Mouse (Mus musculus): ENCODE measurements at regions not wholly inside any gene's neighbourhood (a gene's known extent, or its start where the extent isn't known, plus 50 kb on each side); places are given as distances from the start of the nearest gene placed in this dataset.

DNA sequence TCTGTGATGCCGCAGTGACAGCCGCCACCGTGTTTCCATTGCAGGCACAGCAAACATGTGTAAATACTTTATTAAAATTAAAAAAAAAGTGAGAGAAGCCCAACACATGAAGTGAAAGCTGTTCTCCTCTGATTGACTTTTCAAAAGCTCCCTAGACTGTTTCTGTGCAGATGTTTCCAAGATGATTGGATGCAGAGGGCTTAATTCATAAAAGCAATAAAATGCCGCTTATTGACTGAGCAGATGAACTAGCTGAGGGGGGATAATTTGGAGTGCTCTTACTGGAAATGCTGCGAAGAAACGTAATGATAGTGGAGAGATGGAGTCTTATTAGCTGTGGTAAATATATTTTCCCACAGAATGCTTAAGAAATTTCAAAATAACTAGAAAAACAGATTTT is 170.4 kb downstream of the Rnf144a start:
- Histone ChIP-seq H3K4me2 (peak overlapping the region; percentile 26; the same call in 1 of the 2 replicates), H3K27me3 (replicated peaks) (no peaks in the 10 kb centered on the region), H3K27ac (replicated peaks) (0 out of 2 replicates have a peak overlapping the region, but pooled peaks have one; percentile 23), H3K36me3 (no peaks in the 10 kb centered on the region), H3K4me1 (peaks cover 7% of the 10 kb centered on the region; the same call in 1 of the 2 replicates), H3K9ac (replicated peaks) (no peak overlapping the region), H3K9me3 (replicated peaks) (no peaks in the 10 kb centered on the region), H3K4me3 (replicated peaks) (no peak overlapping the region)
- peak; percentile 53; the same call in 1 of the 2 replicates for ATAC-seq (ENCODE audit: low FRiP score)
- 51% methylated on average over 6 of the region's 6 CpGs for WGBS

GRCm38 (mm10) chr12:26227557-26228020 is 187.5 kb downstream of the Rnf144a start:
- H3K27ac ChIP-seq (replicated peaks) = no peak overlapping the region; the same call in 1 of the 2 replicates
- no peaks in the 10 kb centered on the region for H3K9me3 ChIP-seq (replicated peaks)
- H3K36me3 ChIP-seq = no peaks in the 10 kb centered on the region
- ATAC-seq (ENCODE audit: low FRiP score) = 0 out of 2 replicates have a peak, but pooled peaks have one; percentile 28
- no peak overlapping the region for H3K9ac ChIP-seq (replicated peaks)
- no peak overlapping the region for H3K4me2 ChIP-seq
- H3K4me1 ChIP-seq = peaks cover 7% of the 10 kb centered on the region; the same call in 1 of the 2 replicates
- no peak overlapping the region for H3K4me3 ChIP-seq (replicated peaks)
- H3K27me3 ChIP-seq (replicated peaks) = no peaks in the 10 kb centered on the region
- 38% methylated on average over 15 of the region's 15 CpGs for WGBS

DNA sequence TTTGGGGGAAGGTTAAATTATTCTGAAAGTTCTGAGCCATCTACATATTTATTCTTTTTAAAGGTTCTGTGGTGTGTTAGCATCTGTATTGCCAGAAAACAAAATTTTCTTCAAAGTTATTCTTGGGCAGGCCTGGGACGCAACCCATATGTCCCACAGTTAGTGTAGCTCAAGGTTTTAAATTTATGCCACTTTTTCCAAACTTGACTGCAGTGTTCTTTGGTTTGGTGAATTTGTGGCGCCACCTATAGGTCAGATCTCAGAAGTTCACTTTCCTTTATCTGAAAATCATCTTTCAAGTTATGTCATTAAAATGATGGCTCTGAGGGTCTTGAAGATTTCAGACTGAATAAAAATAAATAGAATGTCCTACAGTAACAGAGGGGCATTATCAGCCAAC is 188.7 kb downstream of the Rnf144a start:
- no peaks in the 10 kb centered on the region for H3K36me3 ChIP-seq
- H3K4me2 ChIP-seq = no peak overlapping the region
- 9% methylated on average over 2 of the region's 2 CpGs for WGBS
- H3K4me3 ChIP-seq (replicated peaks) = no peak overlapping the region
- peaks cover 7% of the 10 kb centered on the region; the same call in 1 of the 2 replicates for H3K4me1 ChIP-seq
- H3K27me3 ChIP-seq (replicated peaks) = no peaks in the 10 kb centered on the region
- no peak overlapping the region for H3K9ac ChIP-seq (replicated peaks)
- no peak for ATAC-seq (ENCODE audit: low FRiP score)
- H3K9me3 ChIP-seq (replicated peaks) = no peaks in the 10 kb centered on the region
- peak overlapping the region; percentile 58 for H3K27ac ChIP-seq (replicated peaks)

GRCm38 (mm10) chr12:26212447-26212846 is 202.6 kb downstream of the Rnf144a start:
- H3K36me3 ChIP-seq = no peaks in the 10 kb centered on the region
- H3K27ac ChIP-seq (replicated peaks) = no peak overlapping the region; the same call in 1 of the 2 replicates
- no peak overlapping the region for H3K9ac ChIP-seq (replicated peaks)
- H3K4me2 ChIP-seq = no peak overlapping the region
- ATAC-seq (ENCODE audit: low FRiP score) = no peak
- 0 out of 2 replicates have a peak, but pooled peaks cover 8% of the 10 kb centered on the region for H3K4me1 ChIP-seq
- 82% methylated on average over 1 of the region's 1 CpGs for WGBS
- no peak overlapping the region for H3K4me3 ChIP-seq (replicated peaks)
- H3K27me3 ChIP-seq (replicated peaks) = no peaks in the 10 kb centered on the region
- H3K9me3 ChIP-seq (replicated peaks) = no peaks in the 10 kb centered on the region

GRCm38 (mm10) chr12:26211423-26211822 is 203.6 kb downstream of the Rnf144a start:
- H3K27me3 ChIP-seq (replicated peaks) = no peaks in the 10 kb centered on the region
- no peak for ATAC-seq (ENCODE audit: low FRiP score)
- no peak overlapping the region for H3K27ac ChIP-seq (replicated peaks)
- WGBS = 60% methylated on average over 10 of the region's 10 CpGs
- H3K4me2 ChIP-seq = no peak overlapping the region
- H3K9ac ChIP-seq (replicated peaks) = no peak overlapping the region
- H3K36me3 ChIP-seq = no peaks in the 10 kb centered on the region
- 0 out of 2 replicates have a peak, but pooled peaks cover 8% of the 10 kb centered on the region for H3K4me1 ChIP-seq
- H3K4me3 ChIP-seq (replicated peaks) = no peak overlapping the region
- no peaks in the 10 kb centered on the region for H3K9me3 ChIP-seq (replicated peaks)

DNA sequence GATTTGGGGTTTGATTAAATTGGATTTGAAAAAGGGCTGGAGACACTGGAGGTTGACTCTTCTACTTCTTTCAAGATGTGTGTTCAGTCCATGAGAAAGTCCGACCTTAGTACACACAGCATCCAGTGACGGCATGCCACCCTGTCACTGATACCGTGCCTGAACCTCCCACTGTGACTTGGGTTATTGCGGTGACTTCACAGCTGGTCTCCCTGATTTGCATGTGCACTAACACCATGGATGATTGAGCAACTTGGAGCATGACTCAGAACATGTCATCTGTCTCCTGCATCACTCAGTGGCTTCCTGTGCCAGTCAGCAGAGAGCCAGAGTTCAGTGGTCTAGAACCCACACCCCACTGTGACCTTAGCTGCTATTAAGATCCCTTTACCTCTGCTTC is 208.3 kb downstream of the Rnf144a start:
- H3K4me3 ChIP-seq (replicated peaks) = no peak overlapping the region
- no peaks in the 10 kb centered on the region for H3K36me3 ChIP-seq
- WGBS = 73% methylated on average over 4 of the region's 4 CpGs
- H3K9me3 ChIP-seq (replicated peaks) = no peaks in the 10 kb centered on the region
- no peak overlapping the region for H3K4me2 ChIP-seq
- 0 out of 2 replicates have a peak, but pooled peaks cover 4% of the 10 kb centered on the region for H3K4me1 ChIP-seq
- no peak for ATAC-seq (ENCODE audit: low FRiP score)
- H3K27ac ChIP-seq (replicated peaks) = no peak overlapping the region
- no peaks in the 10 kb centered on the region for H3K27me3 ChIP-seq (replicated peaks)
- no peak overlapping the region for H3K9ac ChIP-seq (replicated peaks)

DNA sequence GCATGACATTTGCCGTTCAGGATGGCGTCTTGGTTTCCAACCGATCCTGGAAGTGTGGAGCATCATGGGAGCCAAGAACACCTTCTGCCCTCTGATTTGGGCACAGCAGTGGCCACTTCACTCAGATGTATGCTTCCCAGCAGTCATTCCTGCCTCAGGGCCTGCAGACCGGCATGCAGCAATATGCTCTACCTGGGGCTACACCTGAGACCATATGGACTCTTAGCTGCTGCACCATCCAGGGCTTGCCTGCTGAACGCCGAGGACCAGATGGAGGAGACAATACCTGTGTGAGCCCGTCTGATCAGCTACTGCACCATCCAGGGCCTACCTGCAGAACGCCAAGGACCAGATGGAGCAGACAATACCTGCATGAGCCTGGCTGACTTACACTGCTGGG is 209.0 kb downstream of the Rnf144a start:
- no peaks in the 10 kb centered on the region for H3K9me3 ChIP-seq (replicated peaks)
- no peak overlapping the region for H3K9ac ChIP-seq (replicated peaks)
- ATAC-seq (ENCODE audit: low FRiP score) = no peak
- H3K4me1 ChIP-seq = no peaks in the 10 kb centered on the region
- no peak overlapping the region for H3K4me2 ChIP-seq
- WGBS = 88% methylated on average over 8 of the region's 8 CpGs
- H3K27ac ChIP-seq (replicated peaks) = no peak overlapping the region
- no peaks in the 10 kb centered on the region for H3K36me3 ChIP-seq
- H3K27me3 ChIP-seq (replicated peaks) = no peaks in the 10 kb centered on the region
- no peak overlapping the region for H3K4me3 ChIP-seq (replicated peaks)

- 45% methylated on average over 4 of the region's 4 CpGs for WGBS
- Histone ChIP-seq H3K4me3 (replicated peaks) (no peak overlapping the region), H3K4me2 (no peak overlapping the region), H3K27ac (replicated peaks) (peak overlapping the region; percentile 30; the same call in 1 of the 2 replicates), H3K27me3 (replicated peaks) (no peaks in the 10 kb centered on the region), H3K4me1 (peaks cover 10% of the 10 kb centered on the region), H3K36me3 (no peaks in the 10 kb centered on the region), H3K9me3 (replicated peaks) (no peaks in the 10 kb centered on the region), H3K9ac (replicated peaks) (no peak overlapping the region)
- no peak for ATAC-seq (ENCODE audit: low FRiP score)
These were observed 223.0 kb downstream of the Rnf144a start for GRCm38 (mm10) chr12:26191982-26192576.

GRCm38 (mm10) chr12:26191268-26191981 is 223.6 kb downstream of the Rnf144a start:
- no peaks in the 10 kb centered on the region for H3K27me3 ChIP-seq (replicated peaks)
- no peak overlapping the region for H3K4me2 ChIP-seq
- 37% methylated on average over 15 of the region's 15 CpGs for WGBS
- no peak overlapping the region for H3K9ac ChIP-seq (replicated peaks)
- H3K9me3 ChIP-seq (replicated peaks) = no peaks in the 10 kb centered on the region
- no peak overlapping the region for H3K4me3 ChIP-seq (replicated peaks)
- no peaks in the 10 kb centered on the region for H3K36me3 ChIP-seq
- peak overlapping the region; percentile 30 for H3K27ac ChIP-seq (replicated peaks)
- peaks cover 10% of the 10 kb centered on the region for H3K4me1 ChIP-seq
- ATAC-seq (ENCODE audit: low FRiP score) = peak; percentile 63

GRCm38 (mm10) chr12:26188996-26189395 is 226.1 kb downstream of the Rnf144a start:
- Histone ChIP-seq H3K4me1 (peaks cover 10% of the 10 kb centered on the region), H3K4me3 (replicated peaks) (no peak overlapping the region), H3K9me3 (replicated peaks) (no peaks in the 10 kb centered on the region), H3K27ac (replicated peaks) (no peak overlapping the region), H3K9ac (replicated peaks) (no peak overlapping the region), H3K4me2 (no peak overlapping the region), H3K36me3 (no peaks in the 10 kb centered on the region), H3K27me3 (replicated peaks) (no peaks in the 10 kb centered on the region)
- ATAC-seq (ENCODE audit: low FRiP score) = no peak
- WGBS = 78% methylated on average over 2 of the region's 2 CpGs

GRCm38 (mm10) chr12:26187091-26187862 is 227.8 kb downstream of the Rnf144a start:
- Histone ChIP-seq H3K36me3 (no peaks in the 10 kb centered on the region), H3K9ac (replicated peaks) (no peak overlapping the region), H3K4me1 (peaks cover 10% of the 10 kb centered on the region), H3K27ac (replicated peaks) (no peak overlapping the region), H3K4me3 (replicated peaks) (no peak overlapping the region), H3K9me3 (replicated peaks) (no peaks in the 10 kb centered on the region), H3K27me3 (replicated peaks) (no peaks in the 10 kb centered on the region), H3K4me2 (no peak overlapping the region)
- 86% methylated on average over 8 of the region's 8 CpGs for WGBS
- no peak for ATAC-seq (ENCODE audit: low FRiP score)
